Mouse (Mus musculus) naive thymus-derived CD4-positive, alpha-beta T cell, adult 2 months (primary cell): ENCODE data around the gene Man2b2.

Experiments used
- DNase-seq: peaks from one replicate; pipeline ENCODE4 v3.0.0-alpha.2; 2011; ENCODE audit warnings: low read depth

The Man2b2 gene

GRCm38 (mm10) chr5:36766958-36767703, 63.3 kb downstream of the Man2b2 start:
- DNase-seq = no peak

DNA sequence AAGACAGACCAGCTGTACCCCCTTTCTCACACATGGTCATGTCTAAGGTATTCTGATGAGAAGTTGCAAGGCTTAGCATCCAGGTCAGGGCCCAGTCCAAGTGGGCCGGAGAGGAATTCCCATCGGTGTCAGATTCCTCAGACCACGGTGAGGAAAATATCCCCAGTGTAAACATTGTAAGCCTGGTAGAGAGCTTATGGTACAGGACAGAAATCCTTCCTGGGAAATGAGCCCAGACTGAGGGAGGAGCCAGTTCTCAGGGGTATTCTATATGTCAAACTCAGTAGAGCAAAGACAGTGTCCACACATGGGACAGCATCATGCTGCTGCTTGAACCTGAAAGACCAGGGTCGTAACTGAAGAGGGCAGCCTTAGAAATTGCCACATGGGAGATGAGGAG, 70.6 kb downstream of the Man2b2 start:
- DNase-seq = no peak

- peak; percentile 58 for DNase-seq
Measured at GRCm38 (mm10) chr5:36757033-36757432, 73.4 kb downstream of the Man2b2 start.
